Mouse (Mus musculus) embryonic stem cell, embryonic (primary cell): ENCODE results near the gene Scd3.

Experiments
- CTCF ChIA-PET, 4 experiments: fragments of 300-600 bp in 2 of 4; fragments of 350-600 bp in 2 of 4; sonication (Branson Sonifier 250); formaldehyde crosslinking; loops; one replicate each; lab custom pipeline; 2022; ENCODE audit warnings: inconsistent platforms in 2 of 4; lab: Charles Lee
- POLR2A ChIA-PET, 4 experiments: fragments of 300-600 bp in 2 of 4; fragments of 350-600 bp in 2 of 4; sonication (Branson Sonifier 250); formaldehyde crosslinking; loops; one replicate each; lab custom pipeline; 2022; ENCODE audit warnings: antibody characterized with exemption in 4 of 4, inconsistent platforms in 1 of 4; lab: Charles Lee

Scd3 gene

DNA sequence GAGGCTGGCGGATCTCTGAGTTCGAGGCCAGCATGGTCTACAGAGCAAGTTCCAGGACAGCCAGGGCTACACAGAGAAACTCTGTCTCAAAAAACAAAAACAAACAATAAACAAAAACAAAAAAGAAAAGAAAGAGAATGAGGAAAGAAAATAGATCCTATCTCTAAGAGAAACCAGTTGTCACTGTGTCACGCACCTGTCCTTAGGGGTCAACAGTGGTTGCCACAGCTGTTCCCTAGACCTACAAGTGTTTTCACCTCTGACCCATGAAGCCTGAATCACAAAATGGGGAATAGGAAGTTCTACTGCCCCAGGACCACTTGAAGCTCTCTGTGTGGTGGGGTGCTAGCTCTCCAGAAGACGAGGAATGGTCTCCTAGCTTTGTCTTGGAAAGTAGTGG lies 71.4 kb downstream of the Scd3 start:
- ChIA-PET CTCF (interaction anchor here in 1 of 4 experiments (0.8 kb wide), 1 partner anchor 19 kb away, joined by 3 read pairs; no protein-coding TSS in a partner anchor), POLR2A (interaction anchor here (0.8 to 13.6 kb wide), 16 partner anchors 8 to 237 kb away, joined by 3 to 255 read pairs (median 4); partner anchors contain the start of gene Scd2 (in 2 of the 4))

DNA sequence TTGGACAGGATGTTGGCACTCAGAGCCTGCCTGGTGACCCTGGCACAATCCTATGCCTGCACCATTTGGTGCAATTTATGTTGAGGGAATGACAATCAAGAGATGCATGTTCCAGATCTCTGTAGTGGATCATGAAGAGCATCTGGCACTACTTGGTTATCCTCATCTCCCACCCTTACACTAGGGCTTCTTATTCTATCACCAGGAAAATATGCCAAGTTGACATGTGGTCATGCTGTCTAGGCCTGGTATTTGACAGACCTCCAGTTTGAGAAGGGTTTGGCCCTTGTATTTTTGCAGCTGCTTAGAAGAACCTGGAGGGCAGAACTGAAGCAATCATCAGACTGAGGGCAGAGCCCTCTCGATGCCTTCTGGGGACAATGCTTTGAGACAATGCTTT lies 72.3 kb downstream of the Scd3 start:
- ChIA-PET POLR2A (interaction anchor here in 3 of 4 experiments (1.6 to 15.9 kb wide), 7 partner anchors 10 to 30 kb away, joined by 4 to 462 read pairs (median 145); partner anchors contain the start of gene Scd2 (in 2 of the 3)), CTCF (no interaction called here)

DNA sequence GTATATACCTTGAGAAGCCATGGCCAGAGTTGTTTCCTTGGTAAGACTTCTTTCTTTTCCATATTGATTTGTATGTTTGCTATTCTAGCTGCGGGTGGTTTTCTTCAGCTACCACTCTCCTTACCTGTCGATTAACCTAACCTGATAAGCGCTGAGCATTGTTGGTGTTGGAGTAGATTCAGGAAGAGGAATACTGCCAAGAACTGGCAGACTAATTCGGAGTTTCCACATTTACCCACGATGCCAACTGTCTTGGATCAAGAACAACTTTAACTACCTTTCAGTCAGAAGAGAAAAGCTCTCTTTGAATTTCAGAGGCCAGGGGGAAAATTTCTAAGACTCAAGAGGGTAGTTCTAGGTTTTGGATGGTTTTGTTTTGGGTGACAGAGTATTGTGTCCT lies 73.8 kb downstream of the Scd3 start:
- ChIA-PET POLR2A (interaction anchor here in 3 of 4 experiments (0.6 to 15.9 kb wide), 10 partner anchors 9 to 1032 kb away, joined by 3 to 462 read pairs (median 6); partner anchors contain the start of gene Scd2 (in 2 of the 3)), CTCF (interaction anchor here in 1 of 4 experiments (0.8 kb wide), 1 partner anchor 27 kb away, joined by 3 read pairs; no protein-coding TSS in a partner anchor)

DNA sequence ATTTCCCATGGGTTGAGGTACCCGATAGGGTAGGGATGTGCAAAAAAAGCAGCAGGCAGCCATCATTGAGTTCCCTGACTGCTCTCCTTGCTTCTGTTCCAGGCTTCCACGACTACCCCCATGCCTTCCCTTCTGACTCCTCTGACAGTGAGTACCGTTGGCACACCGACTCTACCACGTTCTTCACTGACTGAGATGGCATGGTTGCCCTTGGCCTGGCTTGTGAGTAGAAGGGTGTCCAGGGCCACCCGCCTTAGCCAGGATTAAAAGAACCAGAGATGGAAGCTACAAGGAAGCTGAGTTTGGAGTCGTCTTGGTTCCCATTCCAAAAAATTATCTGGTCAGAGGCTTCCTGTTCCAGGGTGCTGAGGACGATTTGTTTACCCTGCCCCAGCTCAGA lies 74.9 kb downstream of the Scd3 start:
- POLR2A ChIA-PET, result interaction anchor here (0.7 to 15.9 kb wide), 11 partner anchors 10 to 33 kb away, joined by 3 to 462 read pairs (median 83); partner anchors contain the start of gene Scd2 (in 2 of the 4)
- CTCF ChIA-PET, result interaction anchor here in 1 of 4 experiments (1.1 to 3.4 kb wide), 2 partner anchors 11 to 15 kb away, joined by 5 to 12 read pairs; partner anchors contain the start of gene Scd2

DNA sequence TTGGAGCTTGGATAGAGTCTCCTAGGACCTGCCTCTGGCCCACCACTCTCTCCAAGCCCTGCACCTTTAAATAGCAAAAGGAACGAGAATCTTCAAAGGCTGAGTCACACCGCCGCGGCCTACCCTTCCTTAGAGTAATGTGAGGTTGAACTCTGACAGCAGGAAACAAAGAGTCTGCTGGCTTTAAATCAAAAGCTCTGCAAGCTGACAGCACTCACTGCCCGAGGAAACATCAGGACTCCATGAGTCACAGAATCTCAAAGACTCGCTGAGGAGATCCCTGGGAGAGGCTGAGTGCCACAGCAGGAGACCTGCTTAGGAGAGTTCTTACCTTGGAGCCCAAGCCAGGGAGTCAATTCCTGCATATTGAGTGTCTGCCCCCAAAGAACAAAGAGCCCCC lies 77.7 kb downstream of the Scd3 start:
- ChIA-PET CTCF (interaction anchor here in 3 of 4 experiments (0.9 to 6.8 kb wide), 7 partner anchors 14 to 82 kb away, joined by 3 to 60 read pairs (median 7); partner anchors contain the start of gene Scd2 (in 2 of the 3)), POLR2A (interaction anchor here (0.5 to 15.9 kb wide), 32 partner anchors 8 to 1786 kb away, joined by 3 to 462 read pairs (median 6); partner anchors contain the start of genes Scd2 (in 4 of the 4) and Scd1 (in 1 of the 4))

DNA sequence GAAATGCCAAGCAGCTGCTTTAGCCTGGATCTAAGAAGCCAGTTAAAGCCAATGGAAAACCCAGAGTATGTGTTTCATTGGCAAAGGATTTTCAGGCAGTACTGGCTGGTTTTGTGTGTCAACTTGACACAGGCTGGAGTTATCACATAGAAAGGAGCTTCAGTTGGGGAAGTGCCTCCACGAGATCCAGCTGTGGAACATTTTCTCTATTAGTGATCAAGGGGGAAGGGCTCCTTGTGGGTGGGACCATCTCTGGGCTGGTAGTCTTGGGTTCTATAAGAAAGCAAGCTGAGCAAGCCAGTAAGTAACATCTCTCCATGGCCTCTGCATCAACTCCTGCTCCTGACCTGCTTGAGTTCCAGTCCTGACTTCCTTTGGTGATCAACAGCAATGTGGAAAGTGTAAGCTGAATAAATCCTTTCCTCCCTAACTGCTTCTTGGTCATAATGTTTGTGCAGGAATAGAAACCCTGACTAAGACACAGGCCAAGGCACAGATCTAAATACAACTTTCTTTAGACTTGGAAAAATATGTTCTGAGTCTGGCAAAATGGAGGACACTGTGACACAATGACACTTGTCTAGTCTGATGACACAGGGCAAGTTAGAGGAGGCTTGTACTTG lies 78.9 kb downstream of the Scd3 start:
- POLR2A ChIA-PET, result interaction anchor here (0.6 to 15.9 kb wide), 41 partner anchors 8 to 1506 kb away, joined by 3 to 462 read pairs (median 5); partner anchors contain the start of genes Scd2 (in 4 of the 4), Kazald1 (in 1 of the 4), Ndufb8 (in 1 of the 4) and Scd1 (in 1 of the 4)
- CTCF ChIA-PET, result interaction anchor here in 2 of 4 experiments (0.7 to 6.8 kb wide), 4 partner anchors 12 to 83 kb away, joined by 3 to 60 read pairs (median 4); partner anchors contain the start of gene Scd2 (in 1 of the 2)

DNA sequence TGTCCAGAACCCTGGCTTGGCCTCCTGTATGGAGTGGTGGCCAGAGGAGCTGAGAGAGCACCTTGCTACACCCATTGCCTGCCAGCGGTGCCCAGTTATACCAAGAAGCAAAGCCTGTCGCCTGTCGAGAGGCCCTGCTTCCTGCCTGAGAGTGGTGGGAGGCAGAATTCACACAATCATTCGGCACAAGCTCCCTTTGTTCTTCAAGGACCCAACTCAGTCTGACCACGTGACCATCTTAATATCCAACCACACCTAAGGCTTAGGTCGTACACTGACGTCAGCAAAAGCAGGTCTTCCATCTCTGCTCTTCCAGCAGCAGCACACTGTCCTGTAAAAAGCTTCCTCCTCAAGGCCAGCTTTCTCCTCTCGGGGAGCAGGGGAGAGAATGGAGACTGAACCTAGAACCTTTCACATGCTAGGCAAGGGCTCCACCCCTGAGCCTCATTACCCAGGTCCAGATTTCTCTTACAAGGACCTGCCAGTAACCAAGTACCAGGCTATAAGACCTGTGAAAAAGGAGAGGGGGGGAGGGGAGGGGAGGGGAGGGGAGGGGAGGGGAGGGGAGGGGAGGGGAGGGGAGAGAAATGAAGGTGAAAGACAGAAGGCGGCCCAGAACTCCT lies 79.6 kb downstream of the Scd3 start:
- ChIA-PET CTCF (interaction anchor here (0.5 to 6.8 kb wide), 8 partner anchors 12 to 654 kb away, joined by 3 to 60 read pairs (median 3); partner anchors contain the start of gene Scd2 (in 1 of the 4)), POLR2A (interaction anchor here (0.6 to 15.9 kb wide), 38 partner anchors 8 to 1506 kb away, joined by 3 to 462 read pairs (median 4); partner anchors contain the start of genes Scd2 (in 4 of the 4), Scd1 (in 2 of the 4), Chuk (in 1 of the 4) and Kazald1 (in 1 of the 4))

DNA sequence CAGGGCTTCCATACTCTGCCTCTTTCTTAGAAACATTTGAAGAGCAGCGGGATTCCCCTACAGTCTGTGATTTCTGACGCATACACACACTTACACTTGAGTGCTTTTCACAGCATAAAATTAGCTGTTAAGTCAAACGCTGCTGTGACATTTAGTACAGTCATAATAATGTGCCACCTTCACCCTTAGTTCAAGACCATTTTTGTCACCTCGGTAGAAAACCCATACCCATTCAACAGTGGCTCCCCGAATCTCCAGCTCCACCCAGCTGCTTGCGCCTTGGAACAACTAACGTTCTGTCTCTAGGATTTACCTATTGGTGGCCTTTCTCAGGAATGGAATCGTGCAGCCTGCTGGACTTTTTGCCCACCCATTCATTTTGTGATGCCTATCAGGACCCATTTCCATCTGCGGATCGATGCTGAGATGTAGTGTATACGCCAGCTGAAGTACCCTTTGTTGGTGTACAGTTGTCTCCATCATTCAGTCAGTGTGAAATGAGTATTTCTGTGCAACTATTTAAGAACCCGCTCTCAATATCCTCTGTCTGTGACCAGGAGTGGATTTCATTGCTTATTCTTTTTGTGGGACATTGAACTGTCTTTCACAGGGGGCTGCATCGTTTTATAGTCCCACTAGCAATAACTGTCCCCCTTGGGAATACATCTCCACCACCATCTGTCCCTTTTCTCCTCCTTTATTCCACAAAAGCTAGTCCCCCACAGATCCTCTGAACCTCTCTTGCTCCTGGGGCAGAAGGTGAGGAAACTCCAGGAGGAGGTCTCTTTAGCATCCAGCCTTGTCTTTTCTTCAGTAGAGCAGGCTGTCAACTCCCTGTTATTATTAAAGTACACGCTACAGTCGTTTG lies 80.3 kb downstream of the Scd3 start:
- ChIA-PET CTCF (interaction anchor here (0.5 to 6.8 kb wide), 15 partner anchors 11 to 758 kb away, joined by 3 to 60 read pairs (median 4); partner anchors contain the start of gene Scd2 (in 1 of the 4)), POLR2A (interaction anchor here (0.5 to 15.9 kb wide), 48 partner anchors 9 to 1754 kb away, joined by 3 to 462 read pairs (median 6); partner anchors contain the start of genes Scd2 (in 4 of the 4), Scd1 (in 2 of the 4), Chuk (in 1 of the 4) and Kazald1 (in 1 of the 4))

DNA sequence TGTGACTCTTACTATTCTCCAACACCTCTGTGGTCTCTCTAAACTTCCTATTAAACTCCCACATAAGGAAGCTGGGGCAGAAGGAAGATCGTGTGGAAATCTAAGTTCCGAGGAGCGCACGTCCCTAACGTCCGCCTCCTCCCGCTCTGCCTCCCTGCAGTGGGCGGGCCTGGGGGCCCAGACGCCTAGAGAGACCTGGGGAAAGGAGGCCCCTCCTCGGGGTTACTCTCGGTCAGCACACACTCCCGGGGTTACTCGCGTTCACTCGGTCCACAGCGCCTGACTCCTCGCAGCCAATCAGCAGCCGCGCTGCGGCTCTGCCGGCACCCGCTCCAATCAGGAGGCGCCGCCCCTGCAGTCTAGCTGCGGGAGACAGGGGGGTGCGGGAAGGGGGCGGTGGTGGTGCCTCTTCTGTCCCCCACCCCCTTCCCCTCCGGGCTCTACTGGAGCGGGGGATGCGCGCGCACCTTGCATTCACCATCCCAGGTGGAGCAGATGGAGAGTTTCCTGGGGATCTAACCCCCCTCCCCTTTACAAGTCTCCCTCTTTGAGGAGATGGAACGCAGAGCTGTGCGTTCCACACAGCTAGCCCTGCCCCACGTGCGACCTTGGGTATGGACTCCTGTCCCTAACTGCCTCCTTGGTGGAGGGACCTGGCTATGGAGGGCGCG lies 81.1 kb downstream of the Scd3 start:
- CTCF ChIA-PET, result interaction anchor here in 3 of 4 experiments (0.6 to 6.8 kb wide), 15 partner anchors 10 to 757 kb away, joined by 3 to 60 read pairs (median 4); partner anchors contain the start of gene Scd2 (in 2 of the 3)
- POLR2A ChIA-PET, result interaction anchor here (0.5 to 15.9 kb wide), 45 partner anchors 9 to 1753 kb away, joined by 3 to 462 read pairs (median 7); partner anchors contain the start of genes Scd2 (in 4 of the 4), Scd1 (in 2 of the 4) and Chuk (in 1 of the 4)

DNA sequence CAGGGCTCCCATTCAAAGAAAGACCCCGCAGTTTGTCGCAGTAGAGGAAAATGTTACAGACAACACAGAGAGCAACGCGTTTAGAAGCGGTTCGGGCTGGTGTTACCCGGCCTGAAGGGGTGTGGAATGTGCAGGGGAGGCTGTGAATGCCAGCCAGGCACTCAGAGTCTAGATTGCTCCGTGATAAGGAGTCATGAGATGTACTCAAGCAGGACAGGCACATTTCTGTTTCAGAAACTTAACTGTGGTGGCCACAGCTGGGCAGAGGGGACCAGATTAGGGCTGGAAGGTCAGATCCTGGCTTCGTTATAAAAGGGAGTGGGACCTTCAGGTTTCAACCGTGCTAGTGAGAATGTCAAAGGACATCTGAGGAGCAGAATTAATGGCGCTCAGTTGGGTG lies 81.7 kb downstream of the Scd3 start:
- CTCF ChIA-PET, result interaction anchor here in 3 of 4 experiments (0.6 to 6.8 kb wide), 9 partner anchors 9 to 199 kb away, joined by 3 to 60 read pairs (median 4); partner anchors contain the start of gene Scd2 (in 2 of the 3)
- POLR2A ChIA-PET, result interaction anchor here (0.6 to 15.9 kb wide), 37 partner anchors 9 to 609 kb away, joined by 3 to 462 read pairs (median 8); partner anchors contain the start of genes Scd2 (in 4 of the 4), Chuk (in 1 of the 4) and Scd1 (in 1 of the 4)

DNA sequence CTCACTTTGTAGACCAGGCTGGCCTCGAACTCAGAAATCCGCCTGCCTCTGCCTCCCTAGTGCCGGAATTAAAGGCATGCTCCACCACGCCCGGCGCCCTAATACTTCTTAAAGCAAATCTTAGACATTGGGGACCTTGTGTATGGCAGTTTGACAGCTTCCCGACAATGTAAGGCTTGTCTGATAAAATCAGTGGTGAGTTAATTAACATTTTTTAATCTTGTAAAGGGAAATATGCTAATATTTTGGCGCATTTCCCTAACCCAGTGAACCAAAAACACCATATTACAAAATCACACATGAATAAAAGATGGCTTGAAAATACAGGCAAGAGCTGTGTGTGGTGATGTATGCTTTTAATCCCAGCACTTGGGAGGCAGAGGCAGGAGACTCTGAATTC lies 82.5 kb downstream of the Scd3 start:
- POLR2A ChIA-PET, result interaction anchor here (0.6 to 15.9 kb wide), 29 partner anchors 8 to 1984 kb away, joined by 3 to 462 read pairs (median 8); partner anchors contain the start of gene Scd2 (in 3 of the 4)
- CTCF ChIA-PET, result interaction anchor here in 2 of 4 experiments (1.3 to 6.8 kb wide), 3 partner anchors 9 to 21 kb away, joined by 4 to 60 read pairs (median 7); partner anchors contain the start of gene Scd2 (in 2 of the 2)

DNA sequence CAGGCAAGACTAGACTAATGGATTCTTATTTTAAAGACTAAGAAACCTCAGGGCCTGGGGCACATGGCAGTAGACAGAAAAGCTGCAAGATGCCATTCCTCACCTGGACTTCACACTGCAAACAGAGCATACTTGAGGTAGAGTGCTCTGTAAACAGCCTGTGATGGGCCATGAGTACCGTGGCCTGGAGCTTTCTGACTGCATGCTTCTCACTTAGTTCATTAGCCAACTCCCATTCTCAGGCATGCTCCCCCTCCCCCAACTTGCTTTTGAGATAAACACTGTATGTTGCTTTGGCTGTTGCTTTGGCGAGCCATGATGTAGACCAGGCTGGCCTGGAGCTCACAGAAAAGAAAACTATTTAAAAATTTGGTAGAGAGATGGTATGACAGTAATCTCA lies 83.0 kb downstream of the Scd3 start:
- CTCF ChIA-PET, result interaction anchor here in 2 of 4 experiments (1.3 to 6.8 kb wide), 3 partner anchors 8 to 22 kb away, joined by 4 to 60 read pairs (median 7); partner anchors contain the start of gene Scd2 (in 2 of the 2)
- POLR2A ChIA-PET, result interaction anchor here in 3 of 4 experiments (0.6 to 15.9 kb wide), 22 partner anchors 8 to 1452 kb away, joined by 3 to 462 read pairs (median 8); partner anchors contain the start of gene Scd2 (in 2 of the 3)

DNA sequence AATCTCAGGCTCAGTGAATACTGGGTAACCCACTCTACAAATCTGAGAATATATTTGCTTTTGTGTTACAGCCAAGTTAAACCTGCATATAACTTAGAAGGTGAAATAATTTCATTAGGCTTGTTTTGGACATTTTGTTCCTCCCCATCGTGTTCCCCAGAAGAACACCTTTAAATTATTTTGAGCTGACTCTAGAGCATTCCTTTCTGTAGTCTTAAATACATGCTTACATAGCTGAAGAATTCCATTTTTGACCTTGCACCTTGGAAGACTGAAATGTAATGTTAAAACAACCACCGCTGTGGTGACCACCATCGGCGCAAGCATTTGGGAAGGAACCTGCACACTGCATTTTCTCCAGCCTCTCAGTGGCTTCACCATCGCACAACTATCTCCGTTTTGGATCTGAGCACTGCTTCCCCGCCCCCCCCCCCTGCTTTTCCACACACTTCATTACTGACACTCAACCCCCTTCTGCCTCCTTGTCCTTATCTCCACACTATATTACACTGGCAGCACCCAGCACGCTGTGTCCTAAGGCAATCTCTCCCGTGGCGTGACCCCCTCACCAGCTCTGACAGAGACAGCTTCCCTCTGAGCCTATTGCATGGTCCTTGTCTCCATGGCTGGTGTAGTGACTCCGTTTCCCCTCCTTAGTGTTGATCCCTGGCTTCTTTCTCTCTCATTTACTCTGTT lies 84.5 kb downstream of the Scd3 start:
- ChIA-PET POLR2A (interaction anchor here in 2 of 4 experiments (0.6 to 15.9 kb wide), 10 partner anchors 6 to 77 kb away, joined by 3 to 462 read pairs (median 8); partner anchors contain the start of gene Scd2 (in 1 of the 2)), CTCF (no interaction called here)

DNA sequence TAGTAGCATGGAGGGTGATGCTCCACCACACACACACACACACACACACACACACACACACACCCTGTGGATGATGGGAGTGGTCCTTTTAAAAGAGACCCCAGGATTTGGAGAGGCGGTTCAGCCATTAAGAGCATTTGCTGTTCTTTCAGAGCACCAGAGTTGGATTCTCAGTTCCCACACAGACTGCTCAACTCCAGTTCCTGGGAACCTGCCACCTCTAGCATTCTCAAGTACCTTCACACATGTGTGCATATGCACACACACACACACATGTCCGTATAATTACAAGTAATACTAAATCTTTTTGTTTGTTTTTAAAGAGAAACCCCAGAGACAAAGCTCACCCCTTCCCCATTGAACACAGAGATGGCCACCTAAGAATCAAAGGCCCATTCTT lies 89.0 kb downstream of the Scd3 start:
- POLR2A ChIA-PET, result interaction anchor here in 3 of 4 experiments (0.7 to 22.2 kb wide), 14 partner anchors 9 to 46 kb away, joined by 3 to 443 read pairs (median 58); no protein-coding TSS in a partner anchor
- CTCF ChIA-PET, result interaction anchor here in 1 of 4 experiments (0.7 to 5.0 kb wide), 3 partner anchors 9 to 201 kb away, joined by 3 to 60 read pairs (median 39); partner anchors contain the start of gene Wnt8b

DNA sequence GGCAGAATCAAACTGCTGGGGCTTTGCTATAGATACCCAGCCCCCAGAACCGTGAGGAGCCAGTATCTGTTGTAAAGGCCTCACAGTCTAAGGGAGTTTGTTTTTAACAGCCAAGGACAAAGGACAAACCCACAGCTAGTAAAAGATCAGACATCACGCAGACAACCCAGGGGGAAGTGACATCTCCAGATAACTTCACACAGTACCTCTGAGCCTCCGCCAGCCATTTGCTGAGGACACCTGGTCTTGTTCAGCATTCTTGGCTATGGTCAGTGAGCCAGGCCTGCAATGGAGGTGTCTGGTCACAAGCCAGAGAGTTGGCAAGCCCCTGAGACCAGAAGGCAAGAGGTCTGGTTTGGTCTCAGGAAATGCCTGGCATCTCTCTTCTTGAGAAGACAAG lies 89.4 kb downstream of the Scd3 start:
- ChIA-PET CTCF (interaction anchor here (0.6 to 5.0 kb wide), 7 partner anchors 9 to 128 kb away, joined by 3 to 60 read pairs (median 6); no protein-coding TSS in a partner anchor), POLR2A (interaction anchor here (0.6 to 22.2 kb wide), 29 partner anchors 8 to 232 kb away, joined by 3 to 443 read pairs (median 13); no protein-coding TSS in a partner anchor)
